Mouse (Mus musculus) E14TG2a.4 (cell line): ENCODE results near the gene Ephx4.

ENCODE experiments used
- H3K27me3 ChIP-seq: 2 replicates; pipeline ENCODE4 v1.6.1; 2014; ENCODE audit warnings: low read length, control low read depth; ENCODE audit not compliant: insufficient read depth
- H3K36me3 ChIP-seq: 2 replicates; pipeline ENCODE4 v1.6.1; 2014; ENCODE audit warnings: low read length, control low read depth; ENCODE audit not compliant: insufficient read depth
- H3K4me1 ChIP-seq: replicated peaks from 2 replicates; pipeline ENCODE4 v1.6.1; 2014; ENCODE audit warnings: low read depth, low read length, control low read depth
- H3K4me3 ChIP-seq: replicated peaks from 2 replicates; pipeline ENCODE4 v1.5.1; 2014; ENCODE audit warnings: mild to moderate bottlenecking, low read length
- H3K9me3 ChIP-seq: 2 replicates; pipeline ENCODE4 v1.6.1; 2014; ENCODE audit warnings: low read length, control low read depth
- CTCF ChIP-seq: conservative IDR thresholded peaks from 2 replicates; pipeline ENCODE4 v1.5.1; 2014; ENCODE audit warnings: low read length
- NANOG ChIP-seq: IDR thresholded peaks from 2 replicates; pipeline ENCODE4 v1.6.1; 2014; ENCODE audit warnings: borderline replicate concordance, low read length, mixed read lengths
- POU5F1 ChIP-seq: IDR thresholded peaks from 2 replicates; pipeline ENCODE4 v1.6.1; 2014; ENCODE audit warnings: low read length, borderline replicate concordance

The Ephx4 gene

DNA sequence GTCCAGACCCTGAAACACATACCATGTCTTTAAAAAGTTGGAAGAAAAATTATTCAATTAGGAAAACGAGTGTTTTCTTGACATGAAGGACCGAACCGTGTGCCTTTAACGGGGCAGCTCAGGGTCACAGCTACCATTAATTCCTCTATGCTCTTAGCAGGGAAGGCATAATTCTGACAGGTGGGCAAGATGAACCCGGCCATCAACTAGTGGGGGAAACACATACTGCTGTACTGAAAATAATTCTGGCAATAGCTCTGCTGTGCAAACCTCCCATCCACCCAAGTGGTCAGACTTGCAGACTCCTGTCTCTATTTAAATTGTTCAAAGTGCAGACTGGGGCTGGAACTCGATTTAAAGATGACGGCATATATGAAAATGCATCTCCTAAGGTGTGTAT is 35.8 kb downstream of the Ephx4 start:
- H3K27me3 ChIP-seq = no peaks in the 10 kb centered on the region
- H3K4me3 ChIP-seq = peak overlapping the region; percentile 93
- no peaks in the 10 kb centered on the region for H3K36me3 ChIP-seq
- H3K9me3 ChIP-seq = peaks cover 5% of the 10 kb centered on the region; the same call in 1 of the 2 replicates
- TF ChIP-seq POU5F1 (no peak), NANOG (no peak)
- H3K4me1 ChIP-seq = peaks cover 12% of the 10 kb centered on the region

GRCm38 (mm10) chr5:107441881-107442280 is 39.3 kb downstream of the Ephx4 start:
- no peak overlapping the region for H3K4me3 ChIP-seq
- no peaks in the 10 kb centered on the region for H3K36me3 ChIP-seq
- peaks cover 12% of the 10 kb centered on the region for H3K4me1 ChIP-seq
- TF ChIP-seq CTCF (no peak), POU5F1 (no peak)
- H3K9me3 ChIP-seq = peaks cover 2% of the 10 kb centered on the region; the same call in 1 of the 2 replicates
- no peaks in the 10 kb centered on the region for H3K27me3 ChIP-seq

- TF ChIP-seq CTCF (no peak), NANOG (no peak), POU5F1 (no peak)
- no peaks in the 10 kb centered on the region for H3K27me3 ChIP-seq
Observed at GRCm38 (mm10) chr5:107444251-107444650, 41.7 kb downstream of the Ephx4 start.

DNA sequence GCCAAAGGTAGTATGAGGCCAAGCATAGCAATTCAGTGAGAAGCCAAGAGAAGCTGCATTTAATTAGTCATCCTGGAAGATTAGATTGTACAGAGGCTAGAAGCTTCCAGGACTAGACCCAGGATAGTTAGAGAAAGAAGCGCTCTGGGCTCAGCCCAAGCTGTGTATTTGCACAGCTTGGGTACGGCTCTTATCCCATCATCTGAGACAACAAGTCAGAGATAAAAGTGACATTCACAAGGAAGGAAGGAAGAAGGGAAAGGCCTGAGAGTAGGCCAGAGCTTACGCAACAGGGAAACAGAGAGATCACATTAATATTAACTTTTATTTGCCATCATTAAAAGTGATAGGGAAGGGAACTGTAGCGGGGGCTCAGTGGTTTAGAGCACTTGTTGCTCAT is 45.4 kb downstream of the Ephx4 start:
- no peaks in the 10 kb centered on the region for H3K9me3 ChIP-seq
- H3K27me3 ChIP-seq = no peaks in the 10 kb centered on the region
- H3K4me3 ChIP-seq = no peak overlapping the region
- H3K36me3 ChIP-seq = peaks cover 6% of the 10 kb centered on the region; the same call in 1 of the 2 replicates
- no peaks in the 10 kb centered on the region for H3K4me1 ChIP-seq
- TF ChIP-seq NANOG (no peak), POU5F1 (no peak), CTCF (no peak)

More at GRCm38 (mm10) chr5:107444251-107444650, 41.7 kb downstream of the Ephx4 start:
- Histone ChIP-seq H3K36me3 (no peaks in the 10 kb centered on the region), H3K4me1 (no peaks in the 10 kb centered on the region), H3K9me3 (no peaks in the 10 kb centered on the region), H3K4me3 (no peak overlapping the region)

GRCm38 (mm10) chr5:107448784-107449183 is 46.2 kb downstream of the Ephx4 start:
- TF ChIP-seq NANOG (no peak), CTCF (no peak), POU5F1 (no peak)
- H3K9me3 ChIP-seq = no peaks in the 10 kb centered on the region
- H3K36me3 ChIP-seq = peaks cover 6% of the 10 kb centered on the region; the same call in 1 of the 2 replicates
- no peaks in the 10 kb centered on the region for H3K27me3 ChIP-seq
- no peak overlapping the region for H3K4me3 ChIP-seq
- H3K4me1 ChIP-seq = no peaks in the 10 kb centered on the region

DNA sequence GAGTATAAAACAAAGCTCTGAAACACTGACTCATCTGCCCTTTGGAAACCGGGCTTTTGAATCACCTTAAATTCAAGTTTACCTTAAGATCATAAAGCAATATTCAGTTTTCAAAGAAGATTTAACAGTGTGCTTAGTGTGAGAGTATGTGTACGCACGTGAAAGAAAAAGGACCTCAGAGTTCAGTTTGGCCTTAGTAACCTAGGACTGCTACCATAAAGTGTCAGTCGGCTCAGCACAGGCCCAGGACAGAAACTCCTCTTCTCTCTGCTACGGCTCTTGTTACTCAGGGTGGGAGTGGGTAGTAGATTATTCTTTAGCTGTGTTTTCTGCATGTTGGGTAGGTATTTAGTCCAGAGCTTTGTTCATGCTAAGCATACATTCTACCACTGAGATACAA is 47.1 kb downstream of the Ephx4 start:
- Histone ChIP-seq H3K27me3 (no peaks in the 10 kb centered on the region), H3K9me3 (no peaks in the 10 kb centered on the region), H3K4me3 (no peak overlapping the region), H3K36me3 (peaks cover 6% of the 10 kb centered on the region; the same call in 1 of the 2 replicates), H3K4me1 (no peaks in the 10 kb centered on the region)
- TF ChIP-seq CTCF (no peak), POU5F1 (no peak), NANOG (no peak)

- Histone ChIP-seq H3K4me3 (no peak overlapping the region), H3K9me3 (no peaks in the 10 kb centered on the region), H3K4me1 (no peaks in the 10 kb centered on the region), H3K36me3 (peaks cover 6% of the 10 kb centered on the region; the same call in 1 of the 2 replicates), H3K27me3 (no peaks in the 10 kb centered on the region)
- TF ChIP-seq NANOG (no peak), CTCF (no peak), POU5F1 (no peak)
Observed at GRCm38 (mm10) chr5:107450299-107450698, 47.8 kb downstream of the Ephx4 start.

DNA sequence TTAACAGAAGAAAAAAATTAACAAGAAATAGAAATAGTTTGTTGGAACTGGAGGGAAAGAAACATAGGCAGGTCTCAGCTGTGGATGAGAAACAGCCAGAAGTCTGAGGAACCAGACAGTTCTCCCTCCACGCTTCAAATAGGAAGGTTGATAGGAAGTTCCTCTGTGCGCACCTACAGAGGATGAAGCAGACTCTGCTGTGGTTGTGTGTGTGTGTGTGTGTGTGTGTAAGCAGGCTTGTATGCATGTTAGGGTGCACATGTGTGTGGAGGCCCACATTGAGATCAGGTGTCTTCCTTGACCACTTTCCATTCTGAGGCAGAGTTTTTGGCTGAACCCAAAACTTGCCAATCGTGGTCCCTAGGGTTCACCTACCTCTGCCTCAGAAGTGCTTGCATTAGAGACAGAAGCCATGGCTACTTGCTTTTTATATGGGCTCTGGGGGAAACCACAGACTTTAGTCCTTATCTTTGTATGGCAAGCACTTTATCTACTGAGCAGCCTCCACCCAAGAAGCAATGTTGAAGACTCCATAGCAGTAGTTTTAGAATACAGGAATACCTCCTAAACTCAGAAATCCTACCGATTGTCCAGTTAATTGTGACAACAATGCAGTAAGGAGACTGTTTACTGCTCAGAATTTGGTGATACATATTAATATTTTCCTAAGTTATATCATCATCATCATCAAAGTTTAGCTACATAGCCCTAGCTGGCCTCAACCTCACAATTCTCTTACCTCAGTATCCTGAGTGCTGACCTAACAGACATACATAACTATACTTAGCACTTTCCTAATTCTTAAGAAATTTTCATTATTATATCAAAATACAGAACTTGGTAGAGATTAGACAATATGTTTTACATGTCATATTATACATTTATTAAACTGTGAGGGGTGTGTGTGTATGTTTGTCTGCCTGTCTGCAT is 59.9 kb downstream of the Ephx4 start:
- Histone ChIP-seq H3K9me3 (no peaks in the 10 kb centered on the region), H3K4me1 (no peaks in the 10 kb centered on the region), H3K27me3 (no peaks in the 10 kb centered on the region), H3K36me3 (no peaks in the 10 kb centered on the region), H3K4me3 (no peak overlapping the region)
- TF ChIP-seq CTCF (no peak), NANOG (no peak), POU5F1 (no peak)
